Mouse (Mus musculus): ENCODE data around the gene Ccl17. TPM values are rescaled to one million over a fixed set of nuclear protein-coding genes. Genes with fewer than 3 reads are reported as not detected.

Ccl17 gene
- polyA plus RNA-seq, 1 experiment from 2014 or later = not detected

- Histone ChIP-seq H3K36me3 (ENCODE audit: control insufficient read depth, insufficient read depth, low read length) (no peaks in the 10 kb centered on the region), H3K4me3 (ENCODE audit: low read depth, low read length) (no peak overlapping the region), H3K27ac (ENCODE audit: low read length) (no peak overlapping the region), H3K27me3 (ENCODE audit: control insufficient read depth, insufficient read depth, low read length) (no peaks in the 10 kb centered on the region), H3K4me2 (replicated peaks; ENCODE audit: low read depth, low read length) (0 out of 2 replicates have a peak overlapping the region, but pooled peaks have one; percentile 13), H3K9ac (replicated peaks; ENCODE audit: low read depth, low read length) (no peak overlapping the region), H3K9me3 (ENCODE audit: control insufficient read depth, low read depth, low read length) (no peaks in the 10 kb centered on the region), H3K4me1 (ENCODE audit: control insufficient read depth, insufficient read depth, low read length) (no peaks in the 10 kb centered on the region)
- WGBS = 44% methylated on average over 14 of the region's 14 CpGs
- 0 out of 2 replicates have a peak, but pooled peaks have one; percentile 18 for ATAC-seq (ENCODE audit: insufficient number of reproducible peaks, insufficient read depth, low FRiP score, low read depth)
These were observed 8.8 kb upstream of the Ccl17 start for GRCm38 (mm10) chr8:94801293-94802095.

GRCm38 (mm10) chr8:94802375-94802774 lies 7.9 kb upstream of the Ccl17 start:
- Histone ChIP-seq H3K4me2 (replicated peaks; ENCODE audit: low read depth, low read length) (no peak overlapping the region), H3K27ac (ENCODE audit: low read length) (no peak overlapping the region), H3K4me3 (ENCODE audit: low read depth, low read length) (no peak overlapping the region), H3K36me3 (ENCODE audit: control insufficient read depth, insufficient read depth, low read length) (no peaks in the 10 kb centered on the region), H3K4me1 (ENCODE audit: control insufficient read depth, insufficient read depth, low read length) (no peaks in the 10 kb centered on the region), H3K9me3 (ENCODE audit: control insufficient read depth, low read depth, low read length) (no peaks in the 10 kb centered on the region), H3K27me3 (ENCODE audit: control insufficient read depth, insufficient read depth, low read length) (no peaks in the 10 kb centered on the region), H3K9ac (replicated peaks; ENCODE audit: low read depth, low read length) (no peak overlapping the region)
- WGBS = 69% methylated on average over 4 of the region's 4 CpGs
- ATAC-seq (ENCODE audit: insufficient number of reproducible peaks, insufficient read depth, low FRiP score, low read depth) = no peak

- no peaks in the 10 kb centered on the region for H3K36me3 ChIP-seq (ENCODE audit: control insufficient read depth, insufficient read depth, low read length)
These were observed 6.7 kb upstream of the Ccl17 start for GRCm38 (mm10) chr8:94803551-94803950.

GRCm38 (mm10) chr8:94804546-94805340 lies 5.5 kb upstream of the Ccl17 start:
- no peak for ATAC-seq (ENCODE audit: insufficient number of reproducible peaks, insufficient read depth, low FRiP score, low read depth)
- Histone ChIP-seq H3K4me1 (ENCODE audit: control insufficient read depth, insufficient read depth, low read length) (no peaks in the 10 kb centered on the region), H3K27ac (ENCODE audit: low read length) (no peak overlapping the region), H3K9me3 (ENCODE audit: control insufficient read depth, low read depth, low read length) (no peaks in the 10 kb centered on the region), H3K36me3 (ENCODE audit: control insufficient read depth, insufficient read depth, low read length) (no peaks in the 10 kb centered on the region), H3K9ac (replicated peaks; ENCODE audit: low read depth, low read length) (no peak overlapping the region), H3K4me3 (ENCODE audit: low read depth, low read length) (no peak overlapping the region), H3K27me3 (ENCODE audit: control insufficient read depth, insufficient read depth, low read length) (no peaks in the 10 kb centered on the region), H3K4me2 (replicated peaks; ENCODE audit: low read depth, low read length) (no peak overlapping the region)
- 67% methylated on average over 10 of the region's 10 CpGs for WGBS

More at GRCm38 (mm10) chr8:94803551-94803950, 6.7 kb upstream of the Ccl17 start:
- no peak overlapping the region for H3K9ac ChIP-seq (replicated peaks; ENCODE audit: low read depth, low read length)
- ATAC-seq (ENCODE audit: insufficient number of reproducible peaks, insufficient read depth, low FRiP score, low read depth) = no peak
- no peaks in the 10 kb centered on the region for H3K9me3 ChIP-seq (ENCODE audit: control insufficient read depth, low read depth, low read length)
- H3K27me3 ChIP-seq (ENCODE audit: control insufficient read depth, insufficient read depth, low read length) = no peaks in the 10 kb centered on the region
- H3K4me3 ChIP-seq (ENCODE audit: low read depth, low read length) = no peak overlapping the region
- no peaks in the 10 kb centered on the region for H3K4me1 ChIP-seq (ENCODE audit: control insufficient read depth, insufficient read depth, low read length)
- WGBS = 62% methylated on average over 6 of the region's 6 CpGs
- H3K27ac ChIP-seq (ENCODE audit: low read length) = no peak overlapping the region
- H3K4me2 ChIP-seq (replicated peaks; ENCODE audit: low read depth, low read length) = no peak overlapping the region

- H3K36me3 ChIP-seq (ENCODE audit: control insufficient read depth, insufficient read depth, low read length) = no peaks in the 10 kb centered on the region
- ATAC-seq (ENCODE audit: insufficient number of reproducible peaks, insufficient read depth, low FRiP score, low read depth) = no peak
- no peak overlapping the region for H3K4me3 ChIP-seq (ENCODE audit: low read depth, low read length)
- WGBS = 64% methylated on average over 4 of the region's 4 CpGs
- H3K4me1 ChIP-seq (ENCODE audit: control insufficient read depth, insufficient read depth, low read length) = no peaks in the 10 kb centered on the region
- H3K27me3 ChIP-seq (ENCODE audit: control insufficient read depth, insufficient read depth, low read length) = no peaks in the 10 kb centered on the region
- H3K27ac ChIP-seq (ENCODE audit: low read length) = no peak overlapping the region
- H3K9me3 ChIP-seq (ENCODE audit: control insufficient read depth, low read depth, low read length) = no peaks in the 10 kb centered on the region
- H3K4me2 ChIP-seq (replicated peaks; ENCODE audit: low read depth, low read length) = no peak overlapping the region
- no peak overlapping the region for H3K9ac ChIP-seq (replicated peaks; ENCODE audit: low read depth, low read length)
These were observed 4.4 kb upstream of the Ccl17 start for GRCm38 (mm10) chr8:94805811-94806210.

GRCm38 (mm10) chr8:94807506-94807905 lies 2.7 kb upstream of the Ccl17 start:
- Histone ChIP-seq H3K9me3 (ENCODE audit: control insufficient read depth, low read depth, low read length) (no peaks in the 10 kb centered on the region), H3K4me3 (ENCODE audit: low read depth, low read length) (no peak overlapping the region), H3K27me3 (ENCODE audit: control insufficient read depth, insufficient read depth, low read length) (no peaks in the 10 kb centered on the region), H3K4me1 (ENCODE audit: control insufficient read depth, insufficient read depth, low read length) (0 out of 2 replicates have a peak, but pooled peaks cover under 1% of the 10 kb centered on the region), H3K9ac (replicated peaks; ENCODE audit: low read depth, low read length) (no peak overlapping the region), H3K4me2 (replicated peaks; ENCODE audit: low read depth, low read length) (no peak overlapping the region), H3K36me3 (ENCODE audit: control insufficient read depth, insufficient read depth, low read length) (no peaks in the 10 kb centered on the region), H3K27ac (ENCODE audit: low read length) (no peak overlapping the region)
- no peak for ATAC-seq (ENCODE audit: insufficient number of reproducible peaks, insufficient read depth, low FRiP score, low read depth)
- 62% methylated on average over 7 of the region's 7 CpGs for WGBS

GRCm38 (mm10) chr8:94808372-94808771 lies 1.9 kb upstream of the Ccl17 start:
- no peak overlapping the region for H3K9ac ChIP-seq (replicated peaks; ENCODE audit: low read depth, low read length)
- ATAC-seq (ENCODE audit: insufficient number of reproducible peaks, insufficient read depth, low FRiP score, low read depth) = no peak
- no peak overlapping the region for H3K27ac ChIP-seq (ENCODE audit: low read length)
- no peaks in the 10 kb centered on the region for H3K9me3 ChIP-seq (ENCODE audit: control insufficient read depth, low read depth, low read length)
- H3K36me3 ChIP-seq (ENCODE audit: control insufficient read depth, insufficient read depth, low read length) = no peaks in the 10 kb centered on the region
- H3K4me2 ChIP-seq (replicated peaks; ENCODE audit: low read depth, low read length) = no peak overlapping the region
- H3K4me1 ChIP-seq (ENCODE audit: control insufficient read depth, insufficient read depth, low read length) = 0 out of 2 replicates have a peak, but pooled peaks cover 3% of the 10 kb centered on the region
- WGBS = 65% methylated on average over 6 of the region's 6 CpGs
- no peak overlapping the region for H3K4me3 ChIP-seq (ENCODE audit: low read depth, low read length)
- no peaks in the 10 kb centered on the region for H3K27me3 ChIP-seq (ENCODE audit: control insufficient read depth, insufficient read depth, low read length)

GRCm38 (mm10) chr8:94810855-94811254 lies 602 bp downstream of the Ccl17 start:
- no peaks in the 10 kb centered on the region for H3K36me3 ChIP-seq (ENCODE audit: control insufficient read depth, insufficient read depth, low read length)
- no peak overlapping the region for H3K4me3 ChIP-seq (ENCODE audit: low read depth, low read length)
- H3K9me3 ChIP-seq (ENCODE audit: control insufficient read depth, low read depth, low read length) = no peaks in the 10 kb centered on the region
- no peak for ATAC-seq (ENCODE audit: insufficient number of reproducible peaks, insufficient read depth, low FRiP score, low read depth)
- no peak overlapping the region for H3K4me2 ChIP-seq (replicated peaks; ENCODE audit: low read depth, low read length)
- no peaks in the 10 kb centered on the region for H3K27me3 ChIP-seq (ENCODE audit: control insufficient read depth, insufficient read depth, low read length)
- 0 out of 2 replicates have a peak, but pooled peaks cover 3% of the 10 kb centered on the region for H3K4me1 ChIP-seq (ENCODE audit: control insufficient read depth, insufficient read depth, low read length)
- WGBS = 70% methylated on average over 5 of the region's 5 CpGs
- H3K9ac ChIP-seq (replicated peaks; ENCODE audit: low read depth, low read length) = no peak overlapping the region
- no peak overlapping the region for H3K27ac ChIP-seq (ENCODE audit: low read length)
